In the genomic region with DNA sequence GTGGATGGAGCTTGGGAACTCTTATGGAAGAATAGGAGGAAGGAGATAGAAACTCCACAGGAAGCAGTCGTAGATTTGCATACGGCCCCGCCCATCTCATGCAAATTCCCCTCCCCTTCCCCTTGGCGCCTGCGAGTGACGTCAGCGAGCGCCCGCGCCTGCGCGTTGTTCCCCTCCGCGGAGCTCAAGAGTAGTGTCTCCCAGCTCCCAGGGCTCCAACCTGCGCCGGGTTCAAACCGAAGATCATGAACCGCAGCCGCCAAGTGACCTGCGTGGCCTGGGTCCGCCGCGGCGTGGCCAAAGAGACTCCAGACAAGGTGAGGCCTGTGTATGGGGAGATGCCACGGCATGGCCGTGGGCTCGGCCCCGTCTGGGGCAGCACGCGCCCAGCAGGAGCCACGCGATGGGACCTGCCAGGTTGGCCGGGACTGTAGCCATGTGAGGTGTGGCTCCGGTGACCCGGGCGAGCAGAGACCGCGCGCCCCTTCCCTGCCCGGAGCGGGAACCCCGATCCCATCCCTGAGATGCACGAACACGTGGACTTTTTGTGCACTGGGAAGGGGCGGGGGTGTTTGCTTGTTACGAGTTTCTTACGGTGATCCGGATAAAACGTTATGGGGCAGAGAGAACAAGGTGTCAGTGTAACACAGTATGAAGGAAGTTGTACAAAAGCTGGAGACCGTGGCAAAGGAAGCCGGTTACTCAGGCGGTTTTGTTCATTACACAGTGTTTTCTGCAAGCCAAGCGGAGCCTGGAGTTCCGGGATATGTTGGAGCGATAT, we compare ENCODE assay signal across 8 mouse cellular contexts. TPM values are rescaled to one million over a fixed set of nuclear protein-coding genes. Genes with fewer than 3 reads are reported as not detected.
DNase-seq lines count a peak whose midpoint lies in the region; ATAC-seq lines count a peak whose summit lies in the region.

No protein-coding gene starts in this region.

- peak overlapping the region; percentile 94 for H3K9ac ChIP-seq in lung, embryonic 16.5 days (ENCODE audit: low read length)

- DNase-seq in MEL-GATA-1-ER (ENCODE audit: extremely low read depth, low read depth) = peak; percentile 71
- peak; percentile 92 for DNase-seq in cerebellum, adult 8-10 months
- peak; percentile 87 for DNase-seq in forelimb bud, embryonic 11.5 days (ENCODE audit: low read depth, low spot score)
- DNase-seq in layer of hippocampus, adult 9-10 months (ENCODE audit: low spot score) = peak; percentile 85
- peak; percentile 91 for DNase-seq in ovary, postnatal 10 days (ENCODE audit: low spot score)
- DNase-seq in thymus, postnatal 10 days (ENCODE audit: low spot score in 2 of 2) = peak; percentile 85 to 91

- peak overlapping the region; percentile 72 for H3K27ac ChIP-seq in lung, embryonic 16.5 days (ENCODE audit: low read length)

- H3K4me3 ChIP-seq in lung, embryonic 16.5 days (ENCODE audit: low read length) = peak overlapping the region; percentile 99

- peaks cover 20% of the 10 kb centered on the region for H3K36me3 ChIP-seq in lung, embryonic 16.5 days (ENCODE audit: control insufficient read depth, insufficient read depth, low read length)

- no peaks in the 10 kb centered on the region for H3K27me3 ChIP-seq in lung, embryonic 16.5 days (ENCODE audit: control insufficient read depth, insufficient read depth, low read depth, low read length)

- H3K4me2 ChIP-seq in lung, embryonic 16.5 days (ENCODE audit: low read depth, low read length) = peak overlapping the region; percentile 89

- peaks cover 14% of the 10 kb centered on the region for H3K4me1 ChIP-seq in lung, embryonic 16.5 days (replicated peaks; ENCODE audit: control insufficient read depth, insufficient read depth, low read length)

- peak; percentile 83 to 85 for ATAC-seq in hematopoietic stem cell, adult 5-6 weeks (replicated peaks in 1 of 2; ENCODE audit: insufficient read depth in 1 of 2, low FRiP score in 2 of 2, low TSS enrichment in 1 of 2, low read depth in 1 of 2, poor library complexity in 2 of 2, severe bottlenecking in 2 of 2)
- ATAC-seq in lung, embryonic 16.5 days (ENCODE audit: low read depth) = peak; percentile 95

- under 1% methylated on average over 55 of the region's 55 CpGs for WGBS in lung, embryonic 16.5 days

- H3K9me3 ChIP-seq in lung, embryonic 16.5 days (ENCODE audit: control insufficient read depth, low read length) = no peaks in the 10 kb centered on the region

RNA-seq across cellular contexts. Expression of a gene that starts 42.6 kb away (rescaled TPM):
- 62.3 and 65.5 TPM in 2 replicates for total RNA-seq in hematopoietic stem cell, adult 5-6 weeks (2017)
- polyA plus RNA-seq in lung, embryonic 16.5 days (2015; fragmentation: Nextera tagmentation; extraction: Ambion mirVana) = 70.0 and 72.3 TPM in 2 replicates

RNA-seq across cellular contexts. Expression of a gene that starts 45.1 kb away (rescaled TPM):
- 59.1 and 71.1 TPM in 2 replicates for total RNA-seq in hematopoietic stem cell, adult 5-6 weeks (2017)
- 11.1 and 11.5 TPM in 2 replicates for polyA plus RNA-seq in lung, embryonic 16.5 days (2015; fragmentation: Nextera tagmentation; extraction: Ambion mirVana)

RNA-seq across cellular contexts. Expression of a gene that starts 55.6 kb away (rescaled TPM):
- total RNA-seq in hematopoietic stem cell, adult 5-6 weeks (2017) = not detected in 2 replicates
- 0.10 and 0.19 TPM in 2 replicates for polyA plus RNA-seq in lung, embryonic 16.5 days (2015; fragmentation: Nextera tagmentation; extraction: Ambion mirVana)

Comparison
In these comparisons a context has a peak if more than half of its experiments do, and no peak if none do; other contexts are left out.
1. Peak in every context shown above with its lines: DNase-seq, ATAC-seq, H3K4me3 ChIP-seq and H3K27ac ChIP-seq.